ENCODE assay signal across 11 mouse cellular contexts in genomic region chr13:13576469-13577205, GRCm38 (mm10). TPM values are rescaled to one million over a fixed set of nuclear protein-coding genes. Genes with fewer than 3 reads are reported as not detected.
DNase-seq lines count a peak whose midpoint lies in the region; ATAC-seq lines count a peak whose summit lies in the region.
"Had no signal": no experiment of that assay in that cellular context is flagged by ENCODE, and none has a peak within 500 bp of the region (broad histone marks: within the 10 kb centered on the region; RNA-seq: fewer than 3 reads in every experiment).

No protein-coding gene starts in this region.

- no peaks in the 10 kb centered on the region for H3K9me3 ChIP-seq in limb, embryonic 13.5 days
- H3K9me3 ChIP-seq in limb, embryonic 10.5 days (replicated peaks): no peaks in the 10 kb centered on the region
- no peaks in the 10 kb centered on the region for H3K9me3 ChIP-seq in neural tube, embryonic 13.5 days

- H3K27me3 ChIP-seq in limb, embryonic 13.5 days: no peaks in the 10 kb centered on the region
- H3K27me3 ChIP-seq in limb, embryonic 10.5 days (ENCODE audit: low read depth, poor library complexity, severe bottlenecking): no peaks in the 10 kb centered on the region
- no peaks in the 10 kb centered on the region for H3K27me3 ChIP-seq in neural tube, embryonic 13.5 days

- H3K4me1 ChIP-seq in limb, embryonic 13.5 days: peaks cover 6% of the 10 kb centered on the region; the same call in 1 of the 2 replicates
- peaks cover 3% of the 10 kb centered on the region; the same call in 1 of the 2 replicates for H3K4me1 ChIP-seq in limb, embryonic 10.5 days
- H3K4me1 ChIP-seq in neural tube, embryonic 13.5 days (replicated peaks): peaks cover 14% of the 10 kb centered on the region

- no peak overlapping the region for H3K9ac ChIP-seq in limb, embryonic 13.5 days
- H3K9ac ChIP-seq in neural tube, embryonic 13.5 days: no peak overlapping the region
- H3K9ac ChIP-seq: liver, embryonic 14.5 days had no signal

- no peak overlapping the region for H3K4me3 ChIP-seq in limb, embryonic 13.5 days
- H3K4me3 ChIP-seq in limb, embryonic 10.5 days: no peak overlapping the region
- H3K4me3 ChIP-seq in neural tube, embryonic 13.5 days: no peak overlapping the region

- WGBS in limb, embryonic 13.5 days: 46% methylated on average over 8 of the region's 8 CpGs
- 67% methylated on average over 8 of the region's 8 CpGs for WGBS in limb, embryonic 10.5 days
- WGBS in neural tube, embryonic 13.5 days: 43% methylated on average over 8 of the region's 8 CpGs

- H3K4me2 ChIP-seq in limb, embryonic 13.5 days (replicated peaks): no peak overlapping the region
- peak overlapping the region; percentile 28 for H3K4me2 ChIP-seq in neural tube, embryonic 13.5 days

- ATAC-seq in limb, embryonic 13.5 days (ENCODE audit: low FRiP score, low read depth): peak; percentile 48
- ATAC-seq in granulocyte monocyte progenitor cell, adult 5-6 weeks (replicated peaks; ENCODE audit: poor library complexity, severe bottlenecking): peak; percentile 38; the same call in 1 of the 2 replicates
- ATAC-seq in neural tube, embryonic 13.5 days (ENCODE audit: low read depth): peak; percentile 59
- ATAC-seq in monocyte, adult 5-6 weeks (replicated peaks; ENCODE audit: insufficient number of reproducible peaks, low FRiP score, low TSS enrichment, poor library complexity, severe bottlenecking): no peak
- ATAC-seq: forebrain, embryonic 14.5 days had no signal

- no peak overlapping the region for H3K27ac ChIP-seq in limb, embryonic 13.5 days
- H3K27ac ChIP-seq in limb, embryonic 10.5 days: no peak overlapping the region
- no peak overlapping the region for H3K27ac ChIP-seq in neural tube, embryonic 13.5 days (replicated peaks)
- H3K27ac ChIP-seq: liver, embryonic 14.5 days had no signal

- no peak for DNase-seq in limb, embryonic 10.5 days (ENCODE audit: low spot score)
- DNase-seq in embryo, embryonic 11 days: peak; percentile 41
- no peak for DNase-seq in urinary bladder, adult 18-20 months (ENCODE audit: low spot score in 2 of 2)
- DNase-seq: kidney, postnatal 25 days; thymus, postnatal 25 days had no signal

- no peaks in the 10 kb centered on the region for H3K36me3 ChIP-seq in limb, embryonic 13.5 days
- H3K36me3 ChIP-seq in limb, embryonic 10.5 days: no peaks in the 10 kb centered on the region
- H3K36me3 ChIP-seq in neural tube, embryonic 13.5 days: no peaks in the 10 kb centered on the region

RNA-seq across cellular contexts. Expression of gene Lyst, which starts 13.6 kb away (rescaled TPM):
- 2.8 and 3.0 TPM in 2 replicates for polyA plus RNA-seq in limb, embryonic 13.5 days (2015; fragmentation: Nextera tagmentation; extraction: Ambion mirVana)
- 2.3 TPM in 2 replicates for polyA plus RNA-seq in limb, embryonic 10.5 days (2016; fragmentation: Nextera tagmentation; extraction: Ambion mirVana)
- 68.7 and 69.9 TPM in 2 replicates for total RNA-seq in granulocyte monocyte progenitor cell, adult 5-6 weeks (2014; fragmentation: Nextera tagmentation)
- 77.8 and 90.0 TPM in 2 replicates for total RNA-seq in granulocyte monocyte progenitor cell, adult 5-6 weeks (2017)
- polyA plus RNA-seq in neural tube, embryonic 13.5 days (2015; fragmentation: Nextera tagmentation; extraction: Ambion mirVana): 3.4 and 4.8 TPM in 2 replicates
- total RNA-seq in monocyte, adult 5-6 weeks (2017): 73.5 to 115 TPM (median 113 TPM) in 3 replicates
